Mouse (Mus musculus) embryo, embryonic 11.5 days (tissue): Measurements from ENCODE around the gene Zfp444.

Experiments used
- DNase-seq: peaks from one replicate; pipeline ENCODE4 v3.0.0-alpha.2; 2012; ENCODE audit warnings: low read depth, low spot score

Zfp444 gene

GRCm38 (mm10) chr7:6172006-6172649 lies at the start of gene Zfp444:
Zfp444 (plus strand) TSS chr7:6172226.
- peak; percentile 97 for DNase-seq

- DNase-seq, result peak; percentile 68
These were observed 45.2 kb upstream of the Zfp444 start for GRCm38 (mm10) chr7:6126690-6127448.

- peak; percentile 13 for DNase-seq
These were observed 41.7 kb upstream of the Zfp444 start for GRCm38 (mm10) chr7:6130346-6130745.

- DNase-seq, result no peak
These were observed 39.4 kb upstream of the Zfp444 start for GRCm38 (mm10) chr7:6132646-6133045.

- no peak for DNase-seq
These were observed 35.5 kb upstream of the Zfp444 start for GRCm38 (mm10) chr7:6136497-6136896.

- DNase-seq, result no peak
These were observed 32.7 kb upstream of the Zfp444 start for GRCm38 (mm10) chr7:6139295-6139694.

GRCm38 (mm10) chr7:6143991-6144531 lies 28.0 kb upstream of the Zfp444 start:
- DNase-seq, result no peak

GRCm38 (mm10) chr7:6145423-6146188 lies 26.4 kb upstream of the Zfp444 start:
- no peak for DNase-seq

- DNase-seq, result no peak
These were observed 25.6 kb upstream of the Zfp444 start for GRCm38 (mm10) chr7:6146194-6146981.

GRCm38 (mm10) chr7:6146982-6147325 lies 25.1 kb upstream of the Zfp444 start:
- DNase-seq, result no peak

GRCm38 (mm10) chr7:6147688-6148087 lies 24.3 kb upstream of the Zfp444 start:
- DNase-seq, result no peak

- no peak for DNase-seq
These were observed 20.8 kb upstream of the Zfp444 start for GRCm38 (mm10) chr7:6151266-6151665.

- no peak for DNase-seq
These were observed 20.0 kb upstream of the Zfp444 start for GRCm38 (mm10) chr7:6152036-6152435.

- DNase-seq, result no peak
These were observed 18.9 kb upstream of the Zfp444 start for GRCm38 (mm10) chr7:6153131-6153530.

GRCm38 (mm10) chr7:6154164-6154563 lies 17.9 kb upstream of the Zfp444 start:
- DNase-seq, result no peak

- DNase-seq, result peak; percentile 80
These were observed 16.8 kb upstream of the Zfp444 start for GRCm38 (mm10) chr7:6155031-6155872.

GRCm38 (mm10) chr7:6155901-6156411 lies 16.1 kb upstream of the Zfp444 start, which contains the start of gene Zfp787:
Zfp787 (minus strand) TSS chr7:6155997.
- peak; percentile 90 for DNase-seq

- DNase-seq, result no peak
These were observed 15.0 kb upstream of the Zfp444 start for GRCm38 (mm10) chr7:6156901-6157472.

- DNase-seq, result no peak
These were observed 14.5 kb upstream of the Zfp444 start for GRCm38 (mm10) chr7:6157479-6157878.

- DNase-seq, result no peak
These were observed 12.4 kb upstream of the Zfp444 start for GRCm38 (mm10) chr7:6159604-6160003.
